Mouse (Mus musculus) hindbrain, embryonic 10.5 days (tissue): ENCODE data around the gene Hmcn2. TPM values are rescaled to one million over a fixed set of nuclear protein-coding genes. Genes with fewer than 3 reads are reported as not detected.

ENCODE experiments used
- DNase-seq: peaks from one replicate; pipeline ENCODE4 v3.0.0-alpha.2; 2017; ENCODE audit warnings: low spot score
- H3K27ac ChIP-seq: fragments of 300-500 bp; sonication (generic); 2 replicates; pipeline ENCODE4 v1.5.1; 2016; ENCODE audit warnings: mild to moderate bottlenecking, moderate library complexity
- H3K27me3 ChIP-seq: fragments of 300-500 bp; sonication (generic); 2 replicates; pipeline ENCODE4 v1.6.1; 2016; ENCODE audit warnings: mild to moderate bottlenecking; ENCODE audit not compliant: poor library complexity, insufficient read depth, severe bottlenecking
- H3K36me3 ChIP-seq: fragments of 300-500 bp; sonication (generic); 2 replicates; pipeline ENCODE4 v1.6.1; 2016; ENCODE audit warnings: mild to moderate bottlenecking, moderate library complexity
- H3K4me1 ChIP-seq: fragments of 300-500 bp; sonication (generic); replicated peaks from 2 replicates; pipeline ENCODE4 v1.6.1; 2016; ENCODE audit warnings: mild to moderate bottlenecking
- H3K4me3 ChIP-seq: fragments of 300-500 bp; sonication (generic); 2 replicates; pipeline ENCODE4 v1.5.1; 2016; ENCODE audit warnings: mild to moderate bottlenecking, moderate library complexity
- H3K9me3 ChIP-seq: fragments of 300-500 bp; sonication (generic); 2 replicates; pipeline ENCODE4 v1.6.1; 2016; ENCODE audit warnings: mild to moderate bottlenecking, moderate library complexity
- WGBS: fragments of 180-500 bp; shearing (Covaris S2); methylation state at CpG from one replicate; pipeline ENCODE4 v1.1.7; 2016; 5-methylcytosine and 5-hydroxymethylcytosine counted together
- polyA plus RNA-seq: library from polyadenylated mRNA; unstranded; fragments of >200 nt; fragmentation: Nextera tagmentation; extraction: Ambion mirVana; gene quantifications from 2 replicates; pipeline ENCODE4 v1.2.1, GENCODE M21; 2016

Gene Hmcn2
- polyA plus RNA-seq, 1 experiment from 2014 or later, result not detected

GRCm38 (mm10) chr2:31435567-31435966, 121.4 kb downstream of the Hmcn2 start:
- H3K27me3 ChIP-seq, result peaks cover 11% of the 10 kb centered on the region; the same call in 1 of the 2 replicates
- H3K4me3 ChIP-seq, result no peak overlapping the region
- H3K36me3 ChIP-seq, result no peaks in the 10 kb centered on the region
- peak; percentile 68 for DNase-seq
- H3K27ac ChIP-seq, result no peak overlapping the region
- H3K4me1 ChIP-seq, result peaks cover 15% of the 10 kb centered on the region
- H3K9me3 ChIP-seq, result no peaks in the 10 kb centered on the region
- WGBS, result 41% methylated on average over 6 of the region's 6 CpGs

GRCm38 (mm10) chr2:31437480-31438245, 123.4 kb downstream of the Hmcn2 start:
- no peak for DNase-seq
- H3K27ac ChIP-seq, result 0 out of 2 replicates have a peak overlapping the region, but pooled peaks have one; percentile 12
- H3K4me3 ChIP-seq, result no peak overlapping the region
- H3K27me3 ChIP-seq, result peaks cover 11% of the 10 kb centered on the region; the same call in 1 of the 2 replicates
- WGBS, result 54% methylated on average over 14 of the region's 14 CpGs
- H3K4me1 ChIP-seq, result peaks cover 22% of the 10 kb centered on the region
- no peaks in the 10 kb centered on the region for H3K9me3 ChIP-seq
- H3K36me3 ChIP-seq, result no peaks in the 10 kb centered on the region

- H3K27me3 ChIP-seq, result peaks cover 13% of the 10 kb centered on the region; the same call in 1 of the 2 replicates
- peaks cover 27% of the 10 kb centered on the region for H3K4me1 ChIP-seq
- 84% methylated on average over 6 of the region's 6 CpGs for WGBS
- no peak overlapping the region for H3K27ac ChIP-seq
- no peak overlapping the region for H3K4me3 ChIP-seq
- DNase-seq, result no peak
- no peaks in the 10 kb centered on the region for H3K36me3 ChIP-seq
- no peaks in the 10 kb centered on the region for H3K9me3 ChIP-seq
Observed at GRCm38 (mm10) chr2:31439576-31439975, 125.4 kb downstream of the Hmcn2 start.

- no peak overlapping the region for H3K27ac ChIP-seq
- H3K4me3 ChIP-seq, result no peak overlapping the region
- DNase-seq, result no peak
- no peaks in the 10 kb centered on the region for H3K9me3 ChIP-seq
- H3K4me1 ChIP-seq, result peaks cover 25% of the 10 kb centered on the region
- no peaks in the 10 kb centered on the region for H3K36me3 ChIP-seq
- peaks cover 10% of the 10 kb centered on the region; the same call in 1 of the 2 replicates for H3K27me3 ChIP-seq
- WGBS, result 60% methylated on average over 11 of the region's 11 CpGs
Observed at GRCm38 (mm10) chr2:31442480-31443160, 128.4 kb downstream of the Hmcn2 start.

- H3K27ac ChIP-seq, result no peak overlapping the region
- H3K4me1 ChIP-seq, result peaks cover 44% of the 10 kb centered on the region
- H3K4me3 ChIP-seq, result no peak overlapping the region
- no peak for DNase-seq
- H3K36me3 ChIP-seq, result no peaks in the 10 kb centered on the region
- no peaks in the 10 kb centered on the region for H3K9me3 ChIP-seq
- WGBS, result 79% methylated on average over 4 of the region's 4 CpGs
- H3K27me3 ChIP-seq, result peaks cover 10% of the 10 kb centered on the region; the same call in 1 of the 2 replicates
Observed at GRCm38 (mm10) chr2:31446036-31446435, 131.8 kb downstream of the Hmcn2 start.

GRCm38 (mm10) chr2:31446456-31446855, 132.2 kb downstream of the Hmcn2 start:
- 63% methylated on average over 4 of the region's 4 CpGs for WGBS
- Histone ChIP-seq H3K9me3 (no peaks in the 10 kb centered on the region), H3K4me1 (peaks cover 48% of the 10 kb centered on the region), H3K27me3 (peaks cover 14% of the 10 kb centered on the region), H3K36me3 (no peaks in the 10 kb centered on the region), H3K4me3 (no peak overlapping the region), H3K27ac (no peak overlapping the region)
- DNase-seq, result no peak

GRCm38 (mm10) chr2:31447536-31447935, 133.3 kb downstream of the Hmcn2 start:
- Histone ChIP-seq H3K4me3 (no peak overlapping the region), H3K27ac (no peak overlapping the region), H3K27me3 (peaks cover 25% of the 10 kb centered on the region), H3K4me1 (peaks cover 52% of the 10 kb centered on the region), H3K36me3 (no peaks in the 10 kb centered on the region), H3K9me3 (no peaks in the 10 kb centered on the region)
- DNase-seq, result no peak
- WGBS, result 77% methylated on average over 2 of the region's 2 CpGs

- Histone ChIP-seq H3K27me3 (peaks cover 38% of the 10 kb centered on the region), H3K36me3 (no peaks in the 10 kb centered on the region), H3K27ac (peak overlapping the region; percentile 45), H3K9me3 (no peaks in the 10 kb centered on the region), H3K4me3 (no peak overlapping the region), H3K4me1 (peaks cover 59% of the 10 kb centered on the region)
- 41% methylated on average over 3 of the region's 3 CpGs for WGBS
- DNase-seq, result no peak
Observed at GRCm38 (mm10) chr2:31448756-31449440, 134.7 kb downstream of the Hmcn2 start.

GRCm38 (mm10) chr2:31449441-31449815, 135.2 kb downstream of the Hmcn2 start:
- Histone ChIP-seq H3K36me3 (no peaks in the 10 kb centered on the region), H3K27ac (no peak overlapping the region), H3K27me3 (peaks cover 42% of the 10 kb centered on the region), H3K9me3 (no peaks in the 10 kb centered on the region), H3K4me3 (no peak overlapping the region), H3K4me1 (peaks cover 64% of the 10 kb centered on the region)
- WGBS, result 47% methylated on average over 4 of the region's 4 CpGs
- DNase-seq, result peak; percentile 54

- no peak for DNase-seq
- Histone ChIP-seq H3K9me3 (no peaks in the 10 kb centered on the region), H3K27ac (no peak overlapping the region), H3K36me3 (no peaks in the 10 kb centered on the region), H3K4me3 (no peak overlapping the region), H3K27me3 (peaks cover 41% of the 10 kb centered on the region), H3K4me1 (peaks cover 67% of the 10 kb centered on the region)
- WGBS, result 91% methylated on average over 4 of the region's 4 CpGs
Observed at GRCm38 (mm10) chr2:31449902-31450301, 135.7 kb downstream of the Hmcn2 start.

- whole genome bisulfite sequencing, result 22% methylated on average over 3 of the region's 3 CpGs
- peaks cover 67% of the 10 kb centered on the region for H3K4me1 ChIP-seq
- H3K4me3 ChIP-seq, result no peak overlapping the region
Observed at GRCm38 (mm10) chr2:31450661-31451060, 136.4 kb downstream of the Hmcn2 start.

GRCm38 (mm10) chr2:31451530-31451929, 137.3 kb downstream of the Hmcn2 start:
- Histone ChIP-seq H3K4me1 (peaks cover 65% of the 10 kb centered on the region), H3K4me3 (no peak overlapping the region), H3K9me3 (no peaks in the 10 kb centered on the region), H3K27me3 (peaks cover 53% of the 10 kb centered on the region), H3K27ac (no peak overlapping the region), H3K36me3 (no peaks in the 10 kb centered on the region)
- WGBS, result 74% methylated on average over 1 of the region's 1 CpGs
- no peak for DNase-seq

More at GRCm38 (mm10) chr2:31450661-31451060, 136.4 kb downstream of the Hmcn2 start:
- Histone ChIP-seq H3K27me3 (peaks cover 44% of the 10 kb centered on the region), H3K9me3 (no peaks in the 10 kb centered on the region), H3K27ac (no peak overlapping the region), H3K36me3 (no peaks in the 10 kb centered on the region)
- DNase-seq, result no peak
